Mouse (Mus musculus) C2C12 (cell line): Measurements from ENCODE around the gene Sh3gl1.

Experiments
- CEBPB ChIP-seq: IDR thresholded peaks from one replicate; pipeline ENCODE4 v1.6.1; 2011; ENCODE audit warnings: low read depth, mild to moderate bottlenecking, control low read depth, moderate library complexity
- CTCF ChIP-seq: IDR thresholded peaks from one replicate; pipeline ENCODE4 v1.5.1; 2011; ENCODE audit not compliant: control insufficient read depth, insufficient read depth, insufficient read length
- USF1 ChIP-seq: IDR thresholded peaks from one replicate; pipeline ENCODE4 v1.6.1; 2011; ENCODE audit warnings: low read depth, mild to moderate bottlenecking, control low read depth, moderate library complexity

DNA sequence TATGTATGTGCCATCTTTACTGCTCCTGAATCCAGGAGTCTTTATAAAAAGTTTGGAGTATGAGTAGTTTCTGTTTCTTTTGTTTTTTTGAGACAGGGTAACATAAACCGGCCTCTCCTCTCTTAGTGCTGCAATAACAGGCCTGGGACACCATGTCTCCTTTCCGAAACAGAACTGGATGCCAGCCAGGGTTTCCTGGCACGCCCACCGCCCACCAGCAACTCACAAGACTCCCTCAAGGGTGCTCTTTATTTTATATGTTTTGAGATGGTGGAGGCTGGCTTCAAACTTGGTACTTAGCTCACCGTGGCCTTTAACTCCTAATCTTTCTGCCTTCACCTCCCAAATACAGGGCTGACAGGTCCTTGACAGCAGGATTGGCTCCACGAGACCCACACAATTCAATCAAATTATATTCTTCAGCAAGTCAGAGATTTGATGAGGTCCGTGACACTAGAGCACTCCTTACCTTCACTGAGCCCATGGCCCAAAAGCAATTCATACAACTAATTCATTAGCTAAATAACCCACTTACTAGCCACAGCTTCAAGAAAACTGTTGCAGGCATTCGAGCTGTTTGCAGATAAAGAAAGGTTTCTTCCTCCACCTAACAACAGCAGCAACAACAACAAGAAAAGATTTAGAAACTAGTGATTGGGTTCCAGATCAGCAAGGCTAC lies 2.3 kb upstream of the Sh3gl1 start:
- TF ChIP-seq CTCF (no peak), CEBPB (no peak), USF1 (no peak)
